Mouse (Mus musculus) neutrophil, adult 83 days (primary cell): ENCODE data around the gene Vmn1r214. TPM values are rescaled to one million over a fixed set of nuclear protein-coding genes. Genes with fewer than 3 reads are reported as not detected.

Source experiments
- total RNA-seq, 2 experiments: library from RNA; stranded (reverse); gene quantifications; one replicate each; pipeline ENCODE4 v1.2.4; 2023

Vmn1r214 gene
- not detected for total RNA-seq

DNA sequence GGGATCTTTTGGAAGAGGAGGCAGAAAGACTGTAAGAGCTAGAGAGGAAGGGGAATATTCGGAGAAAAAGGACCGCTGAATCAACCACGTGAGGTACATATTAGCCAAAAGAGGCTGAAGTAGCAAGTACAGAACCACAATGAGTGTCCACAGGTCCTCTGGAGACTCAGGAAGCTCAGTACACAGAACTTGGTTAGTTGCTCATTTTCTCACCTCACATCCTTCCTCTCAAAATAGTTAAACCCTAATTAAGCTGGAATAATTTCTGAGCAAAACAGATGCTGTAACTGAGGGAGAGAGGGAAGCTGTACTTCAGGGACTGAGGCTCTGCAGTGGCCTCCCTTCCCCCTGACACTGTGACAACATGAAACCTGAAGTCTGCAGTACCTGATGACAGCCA is at the start of gene Vmn1r214:
Gene Vmn1r214, plus strand, starts transcription at position 301 of the 400 bp plus-strand sequence.

DNA sequence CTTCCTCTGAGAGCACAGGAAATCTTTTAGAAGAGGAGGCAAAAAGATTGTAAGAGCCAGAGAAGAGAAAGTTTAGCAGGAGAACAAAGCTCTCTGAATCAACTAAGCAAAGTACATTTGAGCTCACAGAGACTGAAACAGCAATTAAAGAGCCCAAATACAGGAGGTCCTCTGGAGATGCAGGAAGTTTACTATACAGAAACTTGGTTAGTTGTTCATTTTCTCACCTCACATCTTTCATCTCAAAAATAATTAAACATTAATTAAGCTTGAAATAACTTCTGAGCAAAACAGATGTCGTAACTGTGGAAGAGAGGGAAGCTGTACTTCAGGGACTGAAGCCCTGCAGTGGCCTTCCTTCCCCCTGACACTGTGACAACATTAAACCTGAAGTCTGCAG is 22.9 kb upstream of the Vmn1r214 start, which contains the start of gene Vmn1r213:
Gene Vmn1r213, plus strand, starts transcription at position 301 of the 400 bp plus-strand sequence.

DNA sequence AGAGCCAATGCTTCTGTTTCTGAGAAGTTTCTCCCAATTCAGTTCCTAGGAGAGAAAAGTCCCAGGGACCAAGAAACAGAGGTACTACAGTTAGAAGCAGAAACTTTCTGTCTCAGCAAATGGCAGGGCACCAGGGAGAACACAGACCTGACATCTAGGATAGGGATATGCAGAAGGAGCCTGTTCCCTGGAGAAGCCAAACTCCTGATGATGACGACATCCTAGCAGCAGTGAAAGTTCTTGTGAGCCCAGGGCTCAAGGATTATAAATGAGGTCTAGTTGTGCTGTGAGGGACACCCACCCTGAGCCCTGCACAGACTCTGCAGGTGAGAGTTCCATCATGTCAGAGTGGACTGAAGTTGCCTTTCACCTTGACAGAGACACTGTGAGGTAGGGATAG is 37.5 kb downstream of the Vmn1r214 start, which contains the start of gene Vmn1r215:
Gene Vmn1r215, plus strand, starts transcription at position 301 of the 400 bp plus-strand sequence.

Other genes starting within 250 kb of the Vmn1r214 start
- gene Vmn1r209, start 220.7 kb upstream of the Vmn1r214 start, total RNA-seq, result not detected
- gene Vmn1r210, start 199.1 kb upstream of the Vmn1r214 start, total RNA-seq, result not detected
- gene Vmn1r211, start 172.9 kb upstream of the Vmn1r214 start, total RNA-seq, result not detected
- not detected for gene Vmn1r212, start 146.2 kb upstream of the Vmn1r214 start, total RNA-seq
- gene Vmn1r213, start 22.8 kb upstream of the Vmn1r214 start, total RNA-seq, result not detected
- gene Vmn1r215, start 37.6 kb downstream of the Vmn1r214 start, total RNA-seq, result not detected
- gene Vmn1r217, start 87.8 kb downstream of the Vmn1r214 start, total RNA-seq, result not detected
- not detected for gene Vmn1r218, start 102.7 kb downstream of the Vmn1r214 start, total RNA-seq
- not detected for gene Vmn1r219, start 128.9 kb downstream of the Vmn1r214 start, total RNA-seq
- gene Vmn1r220, start 157.6 kb downstream of the Vmn1r214 start, total RNA-seq, result not detected
- not detected for gene Vmn1r221, start 183.7 kb downstream of the Vmn1r214 start, total RNA-seq
- gene Vmn1r222, start 205.5 kb downstream of the Vmn1r214 start, total RNA-seq, result not detected
- gene Vmn1r223, start 216.7 kb downstream of the Vmn1r214 start, total RNA-seq, result not detected